Mouse (Mus musculus): Measurements from ENCODE around the gene Parva.

DNA sequence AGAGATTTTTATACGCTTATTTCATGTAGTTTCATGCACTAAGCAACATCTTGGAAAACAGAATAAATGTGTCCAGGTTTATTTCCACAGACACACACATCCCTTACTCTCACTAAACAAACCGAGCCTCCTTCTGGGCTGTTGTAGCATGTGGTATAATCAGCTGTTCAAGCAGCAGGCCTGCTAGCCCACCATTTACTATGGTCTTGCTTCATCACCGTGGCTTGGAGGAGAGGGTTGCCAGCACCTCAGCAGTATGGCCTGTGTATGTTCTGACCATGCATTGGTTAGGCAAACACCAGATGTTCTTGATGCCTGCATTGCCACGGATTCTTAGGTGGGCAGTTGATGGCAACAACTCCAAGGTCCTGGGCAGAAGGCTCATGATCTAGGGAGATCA lies 30.6 kb downstream of the Parva start:
- no peak for TF ChIP-seq CTCF (IDR thresholded peaks at IDR 0.05; ENCODE audit: low read depth)
- TF ChIP-seq EP300 (IDR thresholded peaks at IDR 0.05; ENCODE audit: low read depth), result no peak
